Mouse (Mus musculus): ENCODE results near the gene Ctps2. TPM values are rescaled to one million over a fixed set of nuclear protein-coding genes. Genes with fewer than 3 reads are reported as not detected.
"Not testable (repeated sequence)": the region's sequence is repeated elsewhere in the genome, so short reads cannot be mapped to it uniquely, and the experiment has no call there.

The Ctps2 gene
- polyA plus RNA-seq (2015; fragmentation: Nextera tagmentation; extraction: Ambion mirVana) = 90.7 and 96.0 TPM in 2 replicates

DNA sequence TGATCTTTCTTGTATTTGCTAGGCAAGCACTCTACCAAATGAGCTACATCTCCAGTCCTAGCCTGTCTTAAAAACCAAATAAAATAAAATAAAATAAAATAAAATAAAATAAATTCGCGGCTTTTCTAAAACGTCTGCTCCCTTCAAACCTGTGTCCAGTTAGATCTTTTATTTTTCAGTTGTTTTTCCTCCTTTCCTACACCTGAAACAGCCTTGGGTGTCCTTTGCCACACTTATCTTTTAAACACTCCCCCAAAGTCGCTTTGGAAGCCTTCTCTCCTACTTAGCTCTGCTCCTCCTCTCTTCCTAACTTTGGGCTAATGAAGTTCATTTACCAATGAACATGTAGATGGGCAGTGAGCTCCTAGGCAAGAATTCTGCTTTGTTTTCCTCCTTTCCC lies at the start of gene Ctps2:
TSS of gene Ctps2 (plus strand) at position 301 of the 400 bp plus-strand sequence.
- Histone ChIP-seq H3K4me1 (0 out of 2 replicates have a peak, but pooled peaks cover 7% of the 10 kb centered on the region), H3K9ac (peak within 1 kb of the TSS; percentile 78), H3K9me3 (replicated peaks) (no peaks in the 10 kb centered on the region), H3K27me3 (no peaks in the 10 kb centered on the region), H3K36me3 (ENCODE audit: poor library complexity, severe bottlenecking) (no peaks in the 10 kb centered on the region), H3K27ac (peak within 1 kb of the TSS; percentile 59), H3K4me2 (peak within 1 kb of the TSS; percentile 68), H3K4me3 (peak within 1 kb of the TSS; percentile 60)
- 33% methylated on average over 4 of the region's 4 CpGs for WGBS
- no peak for ATAC-seq

- Histone ChIP-seq H3K27me3 (no peaks in the 10 kb centered on the region), H3K9me3 (replicated peaks) (no peaks in the 10 kb centered on the region), H3K36me3 (ENCODE audit: poor library complexity, severe bottlenecking) (peaks cover 15% of the 10 kb centered on the region; the same call in 1 of the 2 replicates), H3K4me2 (no peak overlapping the region), H3K4me1 (no peaks in the 10 kb centered on the region), H3K4me3 (no peak overlapping the region), H3K9ac (no peak overlapping the region), H3K27ac (no peak overlapping the region)
- no peak for ATAC-seq
- WGBS = 88% methylated on average over 3 of the region's 3 CpGs
Measured at GRCm38 (mm10) chrX:162868294-162868965, 32.6 kb upstream of the Ctps2 start.

DNA sequence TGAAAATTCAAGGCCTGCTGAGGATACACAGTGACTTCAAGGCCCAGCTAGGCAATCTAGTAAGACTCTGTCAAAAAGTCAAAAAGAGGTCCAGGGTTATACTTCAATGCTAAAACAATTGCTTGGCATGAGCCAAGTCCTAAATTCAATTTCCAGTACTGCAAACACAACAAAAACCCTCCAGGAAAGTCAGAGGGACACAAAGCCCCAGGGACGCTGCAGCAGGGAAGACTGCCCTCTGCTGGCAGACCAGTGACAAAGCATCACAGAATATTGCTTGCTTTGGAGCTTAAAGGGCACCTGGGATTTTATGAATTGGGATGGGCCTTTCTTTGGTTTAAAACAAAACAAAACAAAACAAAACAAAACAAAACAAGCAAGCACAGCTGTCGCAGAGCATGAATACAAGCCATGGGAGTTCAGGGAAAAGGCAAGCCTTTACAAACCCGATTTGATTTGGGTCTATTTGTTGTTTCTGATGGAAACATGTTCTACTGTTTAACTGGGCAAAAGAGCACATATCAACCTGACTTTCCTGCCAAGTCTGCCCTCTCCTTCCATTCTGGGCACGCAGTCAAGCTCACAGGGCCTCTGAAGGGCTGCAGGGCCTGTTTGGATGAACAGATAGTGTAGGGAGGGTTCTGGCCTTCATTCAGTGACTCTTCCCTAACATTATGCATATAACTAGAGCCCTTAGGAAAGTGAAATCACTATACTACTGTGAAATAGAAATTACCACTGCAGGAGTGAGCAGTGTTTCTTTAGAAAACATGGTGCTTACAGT lies 29.1 kb upstream of the Ctps2 start:
- no peak for ATAC-seq
- Histone ChIP-seq H3K4me1 (no peaks in the 10 kb centered on the region), H3K27ac (no peak overlapping the region), H3K4me2 (no peak overlapping the region), H3K4me3 (no peak overlapping the region), H3K36me3 (ENCODE audit: poor library complexity, severe bottlenecking) (peaks cover 18% of the 10 kb centered on the region; the same call in 1 of the 2 replicates), H3K27me3 (no peaks in the 10 kb centered on the region), H3K9me3 (replicated peaks) (no peaks in the 10 kb centered on the region), H3K9ac (no peak overlapping the region)
- WGBS = 40% methylated on average over 4 of the region's 4 CpGs

- WGBS = 96% methylated on average over 2 of the region's 2 CpGs
- Histone ChIP-seq H3K27ac (no peak overlapping the region), H3K9me3 (replicated peaks) (no peaks in the 10 kb centered on the region), H3K9ac (no peak overlapping the region), H3K36me3 (ENCODE audit: poor library complexity, severe bottlenecking) (peaks cover 25% of the 10 kb centered on the region; the same call in 1 of the 2 replicates), H3K4me3 (no peak overlapping the region), H3K4me1 (no peaks in the 10 kb centered on the region), H3K4me2 (no peak overlapping the region), H3K27me3 (no peaks in the 10 kb centered on the region)
- ATAC-seq = no peak
Measured at GRCm38 (mm10) chrX:162873761-162874160, 27.3 kb upstream of the Ctps2 start.

DNA sequence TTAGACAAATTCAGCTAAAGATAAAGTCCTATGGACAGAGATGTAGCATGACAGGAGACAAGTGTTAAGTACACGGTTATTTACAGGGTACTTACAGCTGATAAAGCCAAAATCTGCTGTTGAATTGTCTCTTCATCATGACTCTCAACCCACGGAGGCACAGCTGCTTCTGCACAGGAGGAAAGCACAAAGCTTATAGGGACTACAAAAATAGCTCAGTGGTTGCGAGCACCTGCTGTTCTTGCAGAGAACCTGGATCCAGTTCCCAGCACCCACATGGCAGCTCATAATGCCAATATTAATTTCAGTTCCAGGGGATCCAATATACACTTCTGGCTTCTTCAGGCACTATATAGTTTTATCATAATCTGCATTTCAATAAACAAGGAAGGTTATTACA lies 22.8 kb upstream of the Ctps2 start:
- no peak for ATAC-seq

GRCm38 (mm10) chrX:162887931-162888511 lies 13.0 kb upstream of the Ctps2 start, which contains the start of gene Syap1:
TSS of gene Syap1 (minus strand) at chrX:162888447.
- 0 out of 2 replicates have a peak, but pooled peaks cover 10% of the 10 kb centered on the region for H3K4me1 ChIP-seq
- H3K9ac ChIP-seq = peak within 1 kb of the TSS; percentile 79
- H3K27me3 ChIP-seq = no peaks in the 10 kb centered on the region
- H3K36me3 ChIP-seq (ENCODE audit: poor library complexity, severe bottlenecking) = no peaks in the 10 kb centered on the region
- H3K4me3 ChIP-seq = peak within 1 kb of the TSS; percentile 64
- peak; percentile 98 for ATAC-seq
- H3K27ac ChIP-seq = peak within 1 kb of the TSS; percentile 14; the same call in 1 of the 2 replicates
- H3K4me2 ChIP-seq = peak within 1 kb of the TSS; percentile 61
- 23% methylated on average over 43 of the region's 47 CpGs for WGBS
- no peaks in the 10 kb centered on the region for H3K9me3 ChIP-seq (replicated peaks)

More for the DNA sequence above, 22.8 kb upstream of the Ctps2 start:
- Histone ChIP-seq H3K4me3 (no peak overlapping the region), H3K4me1 (no peaks in the 10 kb centered on the region), H3K27me3 (no peaks in the 10 kb centered on the region), H3K27ac (no peak overlapping the region), H3K9ac (no peak overlapping the region), H3K36me3 (ENCODE audit: poor library complexity, severe bottlenecking) (peaks cover 24% of the 10 kb centered on the region), H3K9me3 (replicated peaks) (no peaks in the 10 kb centered on the region), H3K4me2 (no peak overlapping the region)
- WGBS = 86% methylated on average over 3 of the region's 3 CpGs

- 77% methylated on average over 9 of the region's 25 CpGs for WGBS
Measured at GRCm38 (mm10) chrX:162888575-162889223, 12.3 kb upstream of the Ctps2 start.

GRCm38 (mm10) chrX:162901371-162902039 lies 467 bp downstream of the Ctps2 start:
- H3K4me2 ChIP-seq = peak overlapping the region; percentile 68
- H3K9ac ChIP-seq = peak overlapping the region; percentile 78
- H3K4me3 ChIP-seq = peak overlapping the region; percentile 60
- 20% methylated on average over 18 of the region's 25 CpGs for WGBS
- H3K36me3 ChIP-seq (ENCODE audit: poor library complexity, severe bottlenecking) = no peaks in the 10 kb centered on the region
- peak; percentile 87 for ATAC-seq
- H3K27ac ChIP-seq = peak overlapping the region; percentile 59
- H3K27me3 ChIP-seq = no peaks in the 10 kb centered on the region
- no peaks in the 10 kb centered on the region for H3K9me3 ChIP-seq (replicated peaks)
- H3K4me1 ChIP-seq = 0 out of 2 replicates have a peak, but pooled peaks cover 7% of the 10 kb centered on the region

More at GRCm38 (mm10) chrX:162888575-162889223, 12.3 kb upstream of the Ctps2 start:
- H3K4me3 ChIP-seq; H3K27me3 ChIP-seq; H3K36me3 ChIP-seq (ENCODE audit: poor library complexity, severe bottlenecking); H3K9me3 ChIP-seq (replicated peaks); H3K27ac ChIP-seq; H3K9ac ChIP-seq; H3K4me2 ChIP-seq: not testable (repeated sequence)
- H3K4me1 ChIP-seq = 0 out of 2 replicates have a peak, but pooled peaks cover 10% of the 10 kb centered on the region
- peak; percentile 76 for ATAC-seq

GRCm38 (mm10) chrX:162902040-162902734 lies 1.1 kb downstream of the Ctps2 start:
- no peaks in the 10 kb centered on the region for H3K9me3 ChIP-seq (replicated peaks)
- 39% methylated on average over 29 of the region's 29 CpGs for WGBS
- H3K4me3 ChIP-seq = peak overlapping the region; percentile 60
- peak overlapping the region; percentile 59 for H3K27ac ChIP-seq
- H3K36me3 ChIP-seq (ENCODE audit: poor library complexity, severe bottlenecking) = no peaks in the 10 kb centered on the region
- peak; percentile 75 for ATAC-seq
- H3K9ac ChIP-seq = peak overlapping the region; percentile 78
- 0 out of 2 replicates have a peak, but pooled peaks cover 7% of the 10 kb centered on the region for H3K4me1 ChIP-seq
- no peaks in the 10 kb centered on the region for H3K27me3 ChIP-seq
- peak overlapping the region; percentile 68 for H3K4me2 ChIP-seq

- 90% methylated on average over 3 of the region's 3 CpGs for WGBS
- Histone ChIP-seq H3K27ac (no peak overlapping the region), H3K9ac (no peak overlapping the region), H3K4me3 (no peak overlapping the region), H3K9me3 (replicated peaks) (no peaks in the 10 kb centered on the region), H3K27me3 (no peaks in the 10 kb centered on the region), H3K4me1 (0 out of 2 replicates have a peak, but pooled peaks cover 4% of the 10 kb centered on the region), H3K36me3 (ENCODE audit: poor library complexity, severe bottlenecking) (peaks cover 14% of the 10 kb centered on the region), H3K4me2 (no peak overlapping the region)
- ATAC-seq = no peak
Measured at GRCm38 (mm10) chrX:162907554-162907953, 6.5 kb downstream of the Ctps2 start.

Data from forebrain, embryonic 13.5 days (tissue).